Mouse (Mus musculus) left cerebral cortex, postnatal 10 days (tissue): ENCODE data around the gene Kif12. TPM values are rescaled to one million over a fixed set of nuclear protein-coding genes. Genes with fewer than 3 reads are reported as not detected.

Source experiments
- total RNA-seq, 2 experiments: library from RNA; stranded (reverse); gene quantifications; 2 replicates each; pipeline ENCODE4 v1.2.3; 2021

Gene Kif12
- total RNA-seq, 2 experiments from 2014 or later = not detected

Other genes with a start within 250 kb of the Kif12 start
- 1 to 10 TPM; 8.3 to 9.3 TPM for gene Zfp618, start 206.6 kb downstream of the Kif12 start, total RNA-seq
- gene Ambp, start 17.3 kb downstream of the Kif12 start, total RNA-seq = not detected
- gene Col27a1, start 41.9 kb upstream of the Kif12 start, total RNA-seq = 1 to 10 TPM; 2.5 to 3.3 TPM
- not detected for gene Orm1, start 172.4 kb upstream of the Kif12 start, total RNA-seq
- gene Orm3, start 184.0 kb upstream of the Kif12 start, total RNA-seq = not detected
- gene Orm2, start 190.3 kb upstream of the Kif12 start, total RNA-seq = not detected
- 1 to 10 TPM; 3.4 to 4.8 TPM for gene Akna, start 231.2 kb upstream of the Kif12 start, total RNA-seq